In genomic region chr10:18046380-18046779, GRCm38 (mm10) we compare ENCODE assay signal across 16 mouse cellular contexts. TPM values are rescaled to one million over a fixed set of nuclear protein-coding genes. Genes with fewer than 3 reads are reported as not detected.
DNase-seq lines count a peak whose midpoint lies in the region; ATAC-seq and TF ChIP-seq lines count a peak whose summit lies in the region.
"Had no signal": no experiment of that assay in that cellular context is flagged by ENCODE, and none has a peak within 500 bp of the region (broad histone marks: within the 10 kb centered on the region; RNA-seq: fewer than 3 reads in every experiment).

No protein-coding gene starts in this region.

- no peaks in the 10 kb centered on the region for H3K27me3 ChIP-seq in kidney, adult 2 months (replicated peaks; ENCODE audit: control insufficient read depth, insufficient read depth, low read length)
- H3K27me3 ChIP-seq in kidney, embryonic 16.5 days (ENCODE audit: insufficient read depth, low read length), result no peaks in the 10 kb centered on the region
- H3K27me3 ChIP-seq: embryonic facial prominence, embryonic 12.5 days; forebrain, embryonic 15.5 days; hindbrain, embryonic 15.5 days had no signal

- DNase-seq in heart, adult 11 months, result peak; percentile 73
- DNase-seq in heart, postnatal 4 days, result no peak
- peak; percentile 45 for DNase-seq in kidney, adult 2 months
- DNase-seq in induced T-regulatory cell, adult 2 months (ENCODE audit: low read depth), result peak; percentile 6
- DNase-seq in gastrocnemius, adult 8-10 months (ENCODE audit: low spot score in 2 of 2), result no peak
- DNase-seq: adrenal gland, adult 2 months; cerebellum, adult 18-20 months; cerebellum, adult 9-11 months; cerebellum, postnatal 36 days; embryo, embryonic 11 days; gastrocnemius, postnatal 14 days; kidney, adult 18-20 months had no signal

- H3K36me3 ChIP-seq in kidney, adult 2 months (ENCODE audit: control insufficient read depth, insufficient read depth, low read length), result no peaks in the 10 kb centered on the region
- no peaks in the 10 kb centered on the region for H3K36me3 ChIP-seq in kidney, embryonic 16.5 days (ENCODE audit: insufficient read depth, low read length)
- H3K36me3 ChIP-seq: embryonic facial prominence, embryonic 12.5 days; forebrain, embryonic 15.5 days; hindbrain, embryonic 15.5 days had no signal

- H3K4me2 ChIP-seq in kidney, embryonic 16.5 days (replicated peaks; ENCODE audit: low read depth, low read length), result no peak overlapping the region
- H3K4me2 ChIP-seq: embryonic facial prominence, embryonic 12.5 days; forebrain, embryonic 15.5 days; hindbrain, embryonic 15.5 days had no signal

- peaks cover 13% of the 10 kb centered on the region for H3K4me1 ChIP-seq in kidney, adult 2 months (ENCODE audit: control insufficient read depth, insufficient read depth, low read length)
- no peaks in the 10 kb centered on the region for H3K4me1 ChIP-seq in kidney, embryonic 16.5 days (ENCODE audit: insufficient read depth, low read length)
- H3K4me1 ChIP-seq: embryonic facial prominence, embryonic 12.5 days; forebrain, embryonic 15.5 days; hindbrain, embryonic 15.5 days had no signal

- no peak for ATAC-seq in kidney, embryonic 16.5 days (ENCODE audit: low FRiP score, low TSS enrichment)
- ATAC-seq: forebrain, embryonic 15.5 days had no signal

- H3K4me3 ChIP-seq in kidney, adult 2 months (ENCODE audit: insufficient read depth, low read depth, low read length), result no peak overlapping the region
- H3K4me3 ChIP-seq in kidney, embryonic 16.5 days (ENCODE audit: low read length), result no peak overlapping the region
- H3K4me3 ChIP-seq: embryonic facial prominence, embryonic 12.5 days; forebrain, embryonic 15.5 days; hindbrain, embryonic 15.5 days had no signal

- no peaks in the 10 kb centered on the region for H3K9me3 ChIP-seq in kidney, embryonic 16.5 days (ENCODE audit: low read length)
- H3K9me3 ChIP-seq: embryonic facial prominence, embryonic 12.5 days; forebrain, embryonic 15.5 days; hindbrain, embryonic 15.5 days had no signal

- 0 out of 2 replicates have a peak overlapping the region, but pooled peaks have one; percentile 35 for H3K27ac ChIP-seq in kidney, adult 2 months (ENCODE audit: insufficient read depth, low read depth, low read length)
- no peak overlapping the region for H3K27ac ChIP-seq in kidney, embryonic 16.5 days (ENCODE audit: low read length)
- H3K27ac ChIP-seq: embryonic facial prominence, embryonic 12.5 days; forebrain, embryonic 15.5 days; hindbrain, embryonic 15.5 days had no signal

- H3K9ac ChIP-seq in kidney, embryonic 16.5 days (replicated peaks; ENCODE audit: low read length), result no peak overlapping the region
- H3K9ac ChIP-seq: embryonic facial prominence, embryonic 12.5 days; forebrain, embryonic 15.5 days; hindbrain, embryonic 15.5 days had no signal

- TF ChIP-seq CTCF in kidney, adult 2 months (conservative IDR thresholded peaks at IDR 0.05; ENCODE audit: insufficient read depth, insufficient read length, low read depth, low read length), result no peak

- TF ChIP-seq POLR2A in kidney, adult 2 months (IDR thresholded peaks at IDR 0.05; ENCODE audit: low read depth, low read length), result no peak

RNA-seq across cellular contexts. Expression of gene Reps1, which starts 9.3 kb away (rescaled TPM):
- 10 to 100 TPM; 52.7 to 54.0 TPM for total RNA-seq in heart, postnatal 4 days (2021)
- polyA plus RNA-seq in kidney, adult 2 months (2012; rRNA removed), result 31.8 and 39.3 TPM in 2 replicates
- 10.0 and 12.8 TPM in 2 replicates for polyA plus RNA-seq in kidney, embryonic 16.5 days (2015; fragmentation: Nextera tagmentation; extraction: Ambion mirVana)
- total RNA-seq in gastrocnemius, adult 8-10 months (2022), result 10 to 100 TPM; 27.7 to 33.2 (median 30.2) TPM

RNA-seq across cellular contexts. Expression of gene Abracl, which starts 23.3 kb away (rescaled TPM):
- 100 to 1,000 TPM; 155 to 163 TPM for total RNA-seq in heart, postnatal 4 days (2021)
- 12.3 and 15.3 TPM in 2 replicates for polyA plus RNA-seq in kidney, adult 2 months (2012; rRNA removed)
- polyA plus RNA-seq in kidney, embryonic 16.5 days (2015; fragmentation: Nextera tagmentation; extraction: Ambion mirVana), result 102 and 111 TPM in 2 replicates
- 1 to 10 TPM in 3 of 4 experiments, under 1 TPM in 1; 0.58 to 3.8 (median 1.5) TPM for total RNA-seq in gastrocnemius, adult 8-10 months (2022)

Comparison
In these comparisons a context has a peak if more than half of its experiments do, and no peak if none do; other contexts are left out.
1. DNase-seq: peak in heart, adult 11 months (single experiment), kidney, adult 2 months (single experiment) and induced T-regulatory cell, adult 2 months (single experiment); none in heart, postnatal 4 days (single experiment) and gastrocnemius, adult 8-10 months (0 of 2).
2. RNA of gene Abracl, which starts 23.3 kb away (total RNA-seq): 155 to 163 TPM in heart, postnatal 4 days; 0.58 to 3.8 TPM in gastrocnemius, adult 8-10 months; every median in the first group is over 10 times any median in the second.